Mouse (Mus musculus) embryonic fibroblast, embryonic 13.5 days (primary cell): ENCODE data around the gene Tfdp2. TPM values are rescaled to one million over a fixed set of nuclear protein-coding genes. Genes with fewer than 3 reads are reported as not detected.
"Not testable (repeated sequence)": the region's sequence is repeated elsewhere in the genome, so short reads cannot be mapped to it uniquely, and the experiment has no call there.

Source experiments
- H3K27ac ChIP-seq: 2 replicates; pipeline ENCODE4 v1.5.1; 2012; ENCODE audit warnings: low read length, control low read depth, inconsistent platforms; ENCODE audit not compliant: insufficient read depth
- H3K4me1 ChIP-seq: 2 replicates; pipeline ENCODE4 v1.6.1; 2011; ENCODE audit warnings: low read length; ENCODE audit not compliant: control insufficient read depth, insufficient read depth
- H3K4me3 ChIP-seq: 2 replicates; pipeline ENCODE4 v1.5.1; 2011; ENCODE audit warnings: mild to moderate bottlenecking, control low read depth, low read length; ENCODE audit not compliant: insufficient read depth
- CTCF ChIP-seq: IDR thresholded peaks from 2 replicates; pipeline ENCODE4 v1.5.1; 2011; ENCODE audit warnings: mild to moderate bottlenecking, control low read depth, low read length, moderate library complexity, borderline replicate concordance; ENCODE audit not compliant: insufficient read depth
- POLR2A ChIP-seq: IDR thresholded peaks from 2 replicates; pipeline ENCODE4 v1.6.1; 2011; ENCODE audit warnings: low read depth, mild to moderate bottlenecking, control low read depth, low read length, moderate library complexity
- polyA plus RNA-seq: library from polyadenylated mRNA; stranded (reverse); fragments of >200 nt; gene quantifications from 2 replicates; pipeline ENCODE4 v1.2.4, GENCODE M21; 2011; ENCODE audit warnings: low read depth; ENCODE audit not compliant: missing spikeins, insufficient read length

Tfdp2 gene
- 24.6 and 29.6 TPM in 2 replicates for polyA plus RNA-seq

DNA sequence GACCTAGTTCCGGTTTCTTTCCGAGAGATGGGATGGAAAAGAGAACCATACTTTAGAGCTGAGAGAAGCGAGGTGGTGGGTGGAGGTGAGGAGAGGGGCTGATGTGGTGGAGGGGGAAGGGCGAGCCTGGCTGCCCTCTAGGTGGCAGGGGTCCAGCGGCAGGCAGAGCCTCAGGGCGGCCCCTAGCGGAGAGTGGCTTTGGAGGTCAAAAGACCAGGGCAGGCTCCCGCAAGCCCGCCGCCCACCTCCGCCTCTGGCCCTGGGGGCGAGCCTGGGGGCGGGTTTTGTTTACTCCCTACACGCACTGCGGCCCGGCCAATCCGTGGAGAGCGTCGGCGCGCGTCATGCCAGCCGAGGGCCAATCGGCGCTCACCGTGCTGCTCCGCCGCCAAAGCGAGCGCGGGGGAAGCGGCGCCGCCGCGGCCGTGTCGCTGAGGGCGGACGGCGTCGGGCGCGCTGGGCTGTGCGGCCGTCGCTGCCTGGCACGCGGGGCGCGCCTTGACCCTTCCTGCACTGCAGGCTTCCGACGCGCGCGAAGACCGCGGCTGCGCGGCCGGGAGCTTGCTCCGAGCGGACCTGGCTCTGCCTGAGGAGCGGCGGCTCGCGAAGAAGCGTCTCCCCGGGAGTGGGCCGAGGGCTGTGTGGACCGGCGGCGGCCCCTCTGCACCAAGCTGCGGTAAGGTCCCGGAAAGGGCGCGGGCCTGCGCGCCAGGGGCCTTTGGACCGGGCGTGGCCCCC is at the start of gene Tfdp2:
Tfdp2 (plus strand) TSS at position 391 of the 738 bp plus-strand sequence.
- TF ChIP-seq POLR2A = peak; percentile 72
- TF ChIP-seq CTCF = no peak
- peak within 1 kb of the TSS; percentile 74 for H3K4me3 ChIP-seq
- H3K4me1 ChIP-seq = peaks cover 3% of the 10 kb centered on the region; the same call in 1 of the 2 replicates
- H3K27ac ChIP-seq = no peak within 1 kb of the TSS

GRCm38 (mm10) chr9:96152801-96153200 is 43.3 kb upstream of the Tfdp2 start:
- TF ChIP-seq POLR2A (no peak), CTCF (no peak)
- Histone ChIP-seq H3K4me1 (no peaks in the 10 kb centered on the region), H3K4me3 (no peak overlapping the region), H3K27ac (no peak overlapping the region)

- Histone ChIP-seq H3K4me3 (no peak overlapping the region), H3K4me1 (no peaks in the 10 kb centered on the region), H3K27ac (no peak overlapping the region)
- no peak for TF ChIP-seq CTCF
- no peak for TF ChIP-seq POLR2A
Measured at GRCm38 (mm10) chr9:96158431-96158830, 37.6 kb upstream of the Tfdp2 start.

DNA sequence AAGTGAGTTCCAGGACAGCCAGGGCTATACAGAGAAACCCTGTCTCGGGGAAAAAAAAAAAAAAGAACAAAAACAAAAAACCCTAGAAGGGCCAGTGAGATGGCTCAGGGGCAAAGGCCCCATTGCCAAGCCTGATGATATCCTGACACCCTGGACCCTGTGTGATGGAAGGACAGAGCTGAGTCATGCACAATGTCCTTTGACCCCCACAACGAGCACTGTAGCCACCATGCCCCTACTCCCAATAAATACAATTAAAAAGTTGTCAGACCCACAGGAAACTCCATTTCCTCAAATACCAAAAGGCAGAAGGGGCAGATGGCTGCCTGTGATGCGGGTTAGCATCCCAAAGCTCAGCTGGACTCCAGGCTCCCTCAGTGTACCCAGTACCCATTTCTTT is 37.0 kb upstream of the Tfdp2 start:
- Histone ChIP-seq H3K4me3 (no peak overlapping the region), H3K27ac (no peak overlapping the region)
- TF ChIP-seq CTCF (no peak), POLR2A (no peak)

DNA sequence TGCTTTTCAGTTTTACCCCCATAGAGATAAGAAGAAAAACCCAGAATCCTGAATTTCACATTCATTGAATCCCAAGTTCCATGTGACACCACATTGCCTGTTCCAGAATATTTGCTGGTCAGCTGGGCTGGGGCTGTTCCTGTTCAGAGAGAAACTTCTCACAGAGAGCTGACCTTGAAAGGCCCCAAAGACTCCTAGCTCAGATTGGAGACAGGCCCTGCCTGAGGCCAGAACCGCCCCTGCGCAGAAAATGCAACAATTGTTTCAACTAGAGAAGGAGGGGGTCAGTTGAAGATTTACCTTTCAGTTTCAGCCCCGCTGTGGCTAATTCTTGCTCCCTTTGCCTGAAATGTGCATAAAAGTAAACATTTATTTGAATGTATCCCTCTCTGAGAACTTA is 35.3 kb upstream of the Tfdp2 start:
- H3K4me3 ChIP-seq = no peak overlapping the region
- no peak overlapping the region for H3K27ac ChIP-seq
- H3K4me1 ChIP-seq = no peaks in the 10 kb centered on the region
- TF ChIP-seq POLR2A (no peak), CTCF (no peak)

More for the DNA sequence above, 37.0 kb upstream of the Tfdp2 start:
- no peaks in the 10 kb centered on the region for H3K4me1 ChIP-seq

- no peak for TF ChIP-seq POLR2A
- TF ChIP-seq CTCF = no peak
- no peak overlapping the region for H3K4me3 ChIP-seq
- no peaks in the 10 kb centered on the region for H3K4me1 ChIP-seq
- no peak overlapping the region for H3K27ac ChIP-seq
Measured at GRCm38 (mm10) chr9:96162421-96162820, 33.7 kb upstream of the Tfdp2 start.

DNA sequence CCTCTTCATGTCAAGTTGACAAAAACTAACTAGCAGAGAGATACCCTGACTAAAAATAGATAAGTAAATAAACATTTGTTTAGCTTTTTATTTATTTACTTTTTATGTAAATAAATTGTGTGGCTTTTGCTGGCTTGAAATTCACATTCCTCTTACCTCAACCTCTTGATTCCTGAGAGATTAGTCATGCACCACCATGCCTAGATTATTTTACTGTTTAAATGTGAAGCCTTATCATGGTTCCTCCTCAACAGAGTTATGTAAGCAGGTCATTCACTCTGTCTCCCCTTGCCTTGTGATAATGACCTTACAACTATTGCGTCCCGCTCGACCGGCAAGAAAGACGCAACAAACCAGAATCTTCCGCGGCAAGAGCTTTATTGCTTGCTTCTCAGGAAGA is 32.6 kb upstream of the Tfdp2 start:
- no peak overlapping the region for H3K4me3 ChIP-seq
- no peaks in the 10 kb centered on the region for H3K4me1 ChIP-seq
- no peak overlapping the region for H3K27ac ChIP-seq
- TF ChIP-seq POLR2A (no peak), CTCF (no peak)

DNA sequence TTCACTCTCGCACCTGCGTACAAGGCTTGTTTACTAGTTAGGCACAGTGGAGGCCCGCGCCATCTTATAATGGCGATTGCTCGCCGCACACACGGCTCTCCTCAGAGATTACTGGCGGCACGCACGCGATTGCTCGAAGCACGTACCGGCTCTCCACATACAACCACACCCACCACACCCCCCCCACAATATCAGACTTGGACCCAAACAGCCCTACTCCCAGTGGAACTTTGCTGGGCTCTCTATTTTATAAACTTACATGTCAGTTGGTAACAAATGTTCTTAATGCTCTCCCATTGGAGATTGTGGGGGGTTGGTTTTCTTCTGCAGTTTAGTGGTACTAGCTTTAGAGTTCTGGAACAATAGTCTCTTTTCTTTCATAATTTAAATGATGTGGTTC is 32.1 kb upstream of the Tfdp2 start:
- not testable (repeated sequence) for H3K4me1 ChIP-seq, H3K27ac ChIP-seq, H3K4me3 ChIP-seq

DNA sequence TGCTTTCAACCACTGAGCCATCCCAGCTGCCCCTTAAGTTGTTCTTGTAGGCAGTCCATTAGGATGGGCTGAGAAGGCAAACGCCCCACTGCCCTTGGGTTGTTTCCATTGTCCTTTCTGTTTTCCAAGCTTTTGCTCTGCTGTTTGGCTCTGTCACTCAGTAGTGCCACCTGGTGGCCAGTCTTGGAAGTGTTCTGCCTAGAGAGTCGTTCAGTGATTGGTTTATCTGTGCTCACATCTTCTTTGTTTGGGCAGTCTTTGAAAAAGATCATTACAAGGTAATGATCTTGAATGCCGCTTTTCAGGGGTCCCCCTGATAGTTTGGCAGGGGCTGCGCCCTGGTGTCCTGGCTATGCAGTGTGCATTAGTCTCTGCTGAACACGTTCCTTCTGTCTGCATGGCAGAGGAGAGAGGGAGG is 28.9 kb upstream of the Tfdp2 start:
- Histone ChIP-seq H3K4me1 (no peaks in the 10 kb centered on the region), H3K27ac (no peak overlapping the region), H3K4me3 (no peak overlapping the region)
- TF ChIP-seq CTCF (peak; percentile 25; the same call in 1 of the 2 replicates), POLR2A (no peak)

GRCm38 (mm10) chr9:96170600-96170999 is 25.5 kb upstream of the Tfdp2 start:
- H3K4me3 ChIP-seq = no peak overlapping the region
- no peak for TF ChIP-seq POLR2A
- no peak for TF ChIP-seq CTCF
- no peak overlapping the region for H3K27ac ChIP-seq
- no peaks in the 10 kb centered on the region for H3K4me1 ChIP-seq
